24 mouse cellular contexts compared by ENCODE assay signal in genomic region chr13:11210109-11210508, GRCm38 (mm10).
A peak's percentile ranks its signal among the peaks of the same experiment; 100 is the strongest.
DNase-seq lines count a peak whose midpoint lies in the region; ATAC-seq and TF ChIP-seq lines count a peak whose summit lies in the region.
"Had no signal": no experiment of that assay in that cellular context is flagged by ENCODE, and none has a peak within 500 bp of the region (broad histone marks: within the 10 kb centered on the region; RNA-seq: fewer than 3 reads in every experiment).

No protein-coding gene starts in this region.

- H3K9ac ChIP-seq in hindbrain, postnatal 0 days (replicated peaks; ENCODE audit: low read length), result no peak overlapping the region
- no peak overlapping the region for H3K9ac ChIP-seq in hindbrain, embryonic 16.5 days (ENCODE audit: low read depth, low read length)
- H3K9ac ChIP-seq in lung, postnatal 0 days (replicated peaks; ENCODE audit: low read depth), result no peak overlapping the region
- H3K9ac ChIP-seq: forebrain, embryonic 12.5 days; heart, embryonic 13.5 days; hindbrain, embryonic 15.5 days; limb, embryonic 13.5 days; liver, embryonic 13.5 days; neural tube, embryonic 15.5 days had no signal

- H3K4me3 ChIP-seq in hindbrain, postnatal 0 days (ENCODE audit: low read length), result no peak overlapping the region
- H3K4me3 ChIP-seq in hindbrain, embryonic 16.5 days (ENCODE audit: low read length), result no peak overlapping the region
- no peak overlapping the region for H3K4me3 ChIP-seq in lung, postnatal 0 days (ENCODE audit: low read depth, low read length)
- no peak overlapping the region for H3K4me3 ChIP-seq in E14TG2a.4 (replicated peaks; ENCODE audit: low read length)
- H3K4me3 ChIP-seq: embryonic facial prominence, embryonic 10.5 days; forebrain, embryonic 12.5 days; heart, embryonic 13.5 days; hindbrain, embryonic 15.5 days; limb, embryonic 13.5 days; liver, embryonic 13.5 days; megakaryocyte, embryonic 14.5 days; neural tube, embryonic 15.5 days had no signal

- H3K9me3 ChIP-seq in hindbrain, postnatal 0 days (ENCODE audit: low read length), result no peaks in the 10 kb centered on the region
- no peaks in the 10 kb centered on the region for H3K9me3 ChIP-seq in hindbrain, embryonic 16.5 days (ENCODE audit: control insufficient read depth, low read length)
- H3K9me3 ChIP-seq in lung, postnatal 0 days (ENCODE audit: low read length), result no peaks in the 10 kb centered on the region
- peaks cover 7% of the 10 kb centered on the region; the same call in 1 of the 2 replicates for H3K9me3 ChIP-seq in E14TG2a.4 (ENCODE audit: low read length)
- H3K9me3 ChIP-seq: embryonic facial prominence, embryonic 10.5 days; forebrain, embryonic 12.5 days; hindbrain, embryonic 15.5 days; limb, embryonic 13.5 days; liver, embryonic 13.5 days; neural tube, embryonic 15.5 days had no signal

- ATAC-seq in hindbrain, postnatal 0 days, result no peak
- no peak for ATAC-seq in hindbrain, embryonic 16.5 days
- ATAC-seq in lung, postnatal 0 days, result no peak
- ATAC-seq: activated CD4-positive, CD25-positive, alpha-beta regulatory T cell, adult 4 months; intestine, postnatal 0 days had no signal

- no peak overlapping the region for H3K27ac ChIP-seq in hindbrain, postnatal 0 days
- no peak overlapping the region for H3K27ac ChIP-seq in hindbrain, embryonic 16.5 days (ENCODE audit: low read depth, low read length)
- no peak overlapping the region for H3K27ac ChIP-seq in lung, postnatal 0 days (ENCODE audit: low read length)
- H3K27ac ChIP-seq: embryonic facial prominence, embryonic 10.5 days; forebrain, embryonic 12.5 days; heart, embryonic 13.5 days; hindbrain, embryonic 15.5 days; limb, embryonic 13.5 days; liver, embryonic 13.5 days; neural tube, embryonic 15.5 days had no signal

- 87% methylated on average over 1 of the region's 1 CpGs for WGBS in hindbrain, postnatal 0 days
- WGBS in hindbrain, embryonic 16.5 days, result 97% methylated on average over 1 of the region's 1 CpGs
- WGBS in lung, postnatal 0 days, result 89% methylated on average over 1 of the region's 1 CpGs

- no peak for TF ChIP-seq CTCF in hindbrain, postnatal 0 days (IDR thresholded peaks at IDR 0.05; ENCODE audit: low read depth)
- peak; percentile 24 for TF ChIP-seq CTCF in lung, postnatal 0 days (IDR thresholded peaks at IDR 0.05)
- TF ChIP-seq CTCF in E14TG2a.4 (conservative IDR thresholded peaks at IDR 0.05; ENCODE audit: low read length), result 0 out of 2 replicates have a peak, but pooled peaks have one; percentile 12

- DNase-seq in hindbrain, postnatal 0 days (ENCODE audit: low spot score), result peak; percentile 4
- peak; percentile 9 for DNase-seq in lung, postnatal 0 days (ENCODE audit: low spot score)
- no peak for DNase-seq in lung, postnatal 25 days (ENCODE audit: low spot score)
- DNase-seq in R1 (ENCODE audit: low read depth, low spot score), result peak; percentile 71
- no peak for DNase-seq in testis, postnatal 14 days (ENCODE audit: low spot score)
- DNase-seq: adrenal gland, postnatal 10 days; cerebellum, adult 11 months; cerebellum, postnatal 14 days; kidney, postnatal 14 days; liver, embryonic 13.5 days; lung, postnatal 10 days; midbrain, embryonic 14.5 days; thymus, postnatal 25 days had no signal

- no peak for TF ChIP-seq EP300 in lung, postnatal 0 days (IDR thresholded peaks at IDR 0.05)

- no peaks in the 10 kb centered on the region for H3K27me3 ChIP-seq in hindbrain, postnatal 0 days (ENCODE audit: insufficient read depth, low read length)
- H3K27me3 ChIP-seq in hindbrain, embryonic 16.5 days (replicated peaks; ENCODE audit: control insufficient read depth, insufficient read depth, low read length), result no peaks in the 10 kb centered on the region
- no peaks in the 10 kb centered on the region for H3K27me3 ChIP-seq in lung, postnatal 0 days (replicated peaks; ENCODE audit: insufficient read depth, low read length)
- H3K27me3 ChIP-seq in E14TG2a.4 (ENCODE audit: insufficient read depth, low read length), result no peaks in the 10 kb centered on the region
- H3K27me3 ChIP-seq: forebrain, embryonic 12.5 days; heart, embryonic 13.5 days; hindbrain, embryonic 15.5 days; limb, embryonic 13.5 days; liver, embryonic 13.5 days; megakaryocyte, embryonic 14.5 days; neural tube, embryonic 15.5 days had no signal

- no peaks in the 10 kb centered on the region for H3K4me1 ChIP-seq in hindbrain, postnatal 0 days (ENCODE audit: insufficient read depth, low read length)
- H3K4me1 ChIP-seq in hindbrain, embryonic 16.5 days (ENCODE audit: control insufficient read depth, insufficient read depth, low read depth, low read length), result no peaks in the 10 kb centered on the region
- H3K4me1 ChIP-seq in lung, postnatal 0 days (ENCODE audit: insufficient read depth, low read depth, low read length), result no peaks in the 10 kb centered on the region
- no peaks in the 10 kb centered on the region for H3K4me1 ChIP-seq in E14TG2a.4 (replicated peaks; ENCODE audit: low read depth, low read length)
- H3K4me1 ChIP-seq: embryonic facial prominence, embryonic 10.5 days; forebrain, embryonic 12.5 days; heart, embryonic 13.5 days; hindbrain, embryonic 15.5 days; limb, embryonic 13.5 days; liver, embryonic 13.5 days; megakaryocyte, embryonic 14.5 days; neural tube, embryonic 15.5 days had no signal

- no peaks in the 10 kb centered on the region for H3K36me3 ChIP-seq in hindbrain, postnatal 0 days (ENCODE audit: insufficient read depth, low read length)
- no peaks in the 10 kb centered on the region for H3K36me3 ChIP-seq in hindbrain, embryonic 16.5 days (ENCODE audit: control insufficient read depth, insufficient read depth, low read length)
- H3K36me3 ChIP-seq in lung, postnatal 0 days (ENCODE audit: insufficient read depth, low read length), result no peaks in the 10 kb centered on the region
- H3K36me3 ChIP-seq in E14TG2a.4 (ENCODE audit: insufficient read depth, low read length), result no peaks in the 10 kb centered on the region
- H3K36me3 ChIP-seq: embryonic facial prominence, embryonic 10.5 days; forebrain, embryonic 12.5 days; heart, embryonic 13.5 days; hindbrain, embryonic 15.5 days; limb, embryonic 13.5 days; liver, embryonic 13.5 days; neural tube, embryonic 15.5 days had no signal

- H3K4me2 ChIP-seq in hindbrain, postnatal 0 days (ENCODE audit: low read depth, low read length), result no peak overlapping the region
- H3K4me2 ChIP-seq in hindbrain, embryonic 16.5 days (ENCODE audit: low read length), result no peak overlapping the region
- no peak overlapping the region for H3K4me2 ChIP-seq in lung, postnatal 0 days (replicated peaks; ENCODE audit: low read depth, low read length)
- H3K4me2 ChIP-seq: forebrain, embryonic 12.5 days; heart, embryonic 13.5 days; hindbrain, embryonic 15.5 days; limb, embryonic 13.5 days; liver, embryonic 13.5 days; neural tube, embryonic 15.5 days had no signal

Comparison
In these comparisons a context has a peak if more than half of its experiments do, and no peak if none do; other contexts are left out.
1. DNase-seq: peak in hindbrain, postnatal 0 days (single experiment), lung, postnatal 0 days (single experiment) and R1 (single experiment); none in lung, postnatal 25 days (single experiment) and testis, postnatal 14 days (single experiment).